Comparison of ENCODE assay signal across 20 mouse cellular contexts in the genomic region with DNA sequence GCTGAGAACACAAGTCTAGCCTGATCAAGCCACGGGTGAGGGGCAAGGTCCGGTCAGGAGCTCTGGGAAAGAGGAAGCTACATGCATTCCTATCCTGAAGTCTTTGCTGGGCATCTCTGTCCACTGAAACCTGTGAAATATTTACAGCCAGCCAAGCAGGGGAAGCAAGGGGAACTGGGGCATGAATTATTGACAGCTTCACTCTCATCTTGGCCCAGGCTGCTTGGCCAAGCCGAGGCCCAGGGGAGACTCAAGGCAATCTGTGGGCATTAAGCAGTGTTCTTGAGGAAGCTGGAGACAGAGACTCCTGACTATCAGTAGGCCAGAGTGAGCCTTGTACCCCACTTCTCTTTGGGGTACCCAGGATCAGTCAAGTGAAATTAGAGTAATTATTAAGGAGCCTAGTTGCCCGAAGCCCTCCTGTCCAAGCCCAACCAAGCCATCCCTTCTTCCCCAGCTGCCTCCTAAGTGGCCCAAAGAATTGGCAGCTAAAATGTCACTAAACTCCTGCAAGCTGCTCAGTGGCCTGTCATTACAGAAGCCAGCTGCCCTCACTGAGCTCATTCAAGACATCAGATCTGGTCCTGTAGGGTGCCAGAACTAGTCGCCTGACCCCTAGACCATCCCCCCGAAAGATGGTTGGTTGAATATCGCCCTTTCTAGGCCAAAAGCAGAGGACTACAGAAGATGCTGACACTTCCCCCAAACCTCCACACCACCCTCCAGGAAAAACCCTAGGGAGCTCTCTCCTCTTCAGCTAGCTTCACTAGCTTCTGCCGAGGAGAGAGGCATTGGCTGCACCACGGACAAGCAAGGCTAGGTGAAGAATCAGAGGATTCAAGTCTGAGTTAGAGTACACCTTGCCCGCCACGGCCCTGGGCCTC. TPM values are rescaled to one million over a fixed set of nuclear protein-coding genes. Genes with fewer than 3 reads are reported as not detected.
A peak's percentile ranks its signal among the peaks of the same experiment; 100 is the strongest.
DNase-seq lines count a peak whose midpoint lies in the region; ATAC-seq and TF ChIP-seq lines count a peak whose summit lies in the region.
"Had no signal": no experiment of that assay in that cellular context is flagged by ENCODE, and none has a peak within 500 bp of the region (broad histone marks: within the 10 kb centered on the region; RNA-seq: fewer than 3 reads in every experiment).

No protein-coding gene starts in this region.

- H3K36me3 ChIP-seq in kidney, embryonic 16.5 days (ENCODE audit: insufficient read depth, low read length), result no peaks in the 10 kb centered on the region
- H3K36me3 ChIP-seq: embryonic facial prominence, embryonic 15.5 days; G1E; hindbrain, embryonic 13.5 days; limb, embryonic 15.5 days had no signal

- H3K4me2 ChIP-seq in kidney, embryonic 16.5 days (replicated peaks; ENCODE audit: low read depth, low read length), result no peak overlapping the region
- H3K4me2 ChIP-seq: embryonic facial prominence, embryonic 15.5 days; hindbrain, embryonic 13.5 days; limb, embryonic 15.5 days had no signal

- H3K9me3 ChIP-seq in kidney, embryonic 16.5 days (ENCODE audit: low read length), result no peaks in the 10 kb centered on the region
- H3K9me3 ChIP-seq: embryonic facial prominence, embryonic 15.5 days; G1E; hindbrain, embryonic 13.5 days; limb, embryonic 15.5 days had no signal

- no peak overlapping the region for H3K27ac ChIP-seq in kidney, embryonic 16.5 days (ENCODE audit: low read length)
- H3K27ac ChIP-seq in layer of hippocampus, adult 2 months, result no peak overlapping the region
- H3K27ac ChIP-seq: embryonic facial prominence, embryonic 15.5 days; hindbrain, embryonic 13.5 days; limb, embryonic 15.5 days; macrophage had no signal

- H3K4me3 ChIP-seq in kidney, embryonic 16.5 days (ENCODE audit: low read length), result no peak overlapping the region
- H3K4me3 ChIP-seq in layer of hippocampus, adult 2 months, result no peak overlapping the region
- H3K4me3 ChIP-seq: embryonic facial prominence, embryonic 15.5 days; hindbrain, embryonic 13.5 days; limb, embryonic 15.5 days had no signal

- TF ChIP-seq CTCF in layer of hippocampus, adult 2 months (conservative IDR thresholded peaks at IDR 0.05), result no peak

- peak; percentile 68 for DNase-seq in left cerebral cortex, postnatal 4 days
- DNase-seq in left cerebral cortex, adult 18-20 months (ENCODE audit: low spot score in 2 of 2), result no peak
- DNase-seq in cerebellum, adult 9-11 months, result peak; percentile 73
- no peak for DNase-seq in gastrocnemius, postnatal 4 days (ENCODE audit: low spot score in 2 of 2)
- no peak for DNase-seq in frontal cortex, postnatal 36 days (ENCODE audit: low spot score in 2 of 2)
- DNase-seq in layer of hippocampus, adult 2 months (ENCODE audit: low spot score in 2 of 2), result no peak
- DNase-seq: adrenal gland, adult 8-10 months; lung, adult 2 months; midbrain, embryonic 14.5 days; right cerebral cortex, postnatal 14 days had no signal

- ATAC-seq in kidney, embryonic 16.5 days (ENCODE audit: low FRiP score, low TSS enrichment), result peak; percentile 79

- H3K9ac ChIP-seq in kidney, embryonic 16.5 days (replicated peaks; ENCODE audit: low read length), result no peak overlapping the region
- H3K9ac ChIP-seq: embryonic facial prominence, embryonic 15.5 days; hindbrain, embryonic 13.5 days; limb, embryonic 15.5 days had no signal

- intact Hi-C loops in left cerebral cortex, postnatal 4 days (cut with DNase I), result no loop called here

- H3K4me1 ChIP-seq in kidney, embryonic 16.5 days (ENCODE audit: insufficient read depth, low read length), result no peaks in the 10 kb centered on the region
- H3K4me1 ChIP-seq: embryonic facial prominence, embryonic 15.5 days; limb, embryonic 15.5 days had no signal

- H3K27me3 ChIP-seq in kidney, embryonic 16.5 days (ENCODE audit: insufficient read depth, low read length), result no peaks in the 10 kb centered on the region
- H3K27me3 ChIP-seq: hindbrain, embryonic 13.5 days had no signal

- WGBS in kidney, embryonic 16.5 days, result 84% methylated on average over 11 of the region's 11 CpGs

RNA-seq across cellular contexts. Expression of a gene that starts 28.8 kb away (rescaled TPM):
- total RNA-seq in left cerebral cortex, postnatal 4 days (2021), result under 1 TPM in 1 of 2 experiments, not detected in 1; 0.54 TPM
- not detected for total RNA-seq in left cerebral cortex, adult 18-20 months (2021)
- polyA plus RNA-seq in kidney, embryonic 16.5 days (2015; fragmentation: Nextera tagmentation; extraction: Ambion mirVana), result not detected in 2 replicates
- total RNA-seq in gastrocnemius, postnatal 4 days (2021), result 1 to 10 TPM; 1.0 to 1.8 TPM
- total RNA-seq in layer of hippocampus, adult 2 months (2021), result not detected
- total RNA-seq: adrenal gland, adult 8-10 months; granulocyte monocyte progenitor cell, adult 5-6 weeks had no signal
- polyA plus RNA-seq: embryonic facial prominence, embryonic 15.5 days; forebrain, embryonic 11.5 days; G1E; heart, embryonic 16.5 days; hindbrain, embryonic 13.5 days; large intestine, adult 2 months; lung, adult 2 months; macrophage; midbrain, embryonic 14.5 days had no signal

RNA-seq across cellular contexts. Expression of a gene that starts 53.1 kb away (rescaled TPM):
- 10 to 100 TPM; 21.6 to 21.8 TPM for total RNA-seq in left cerebral cortex, postnatal 4 days (2021)
- 100 to 1,000 TPM; 133 to 160 TPM for total RNA-seq in left cerebral cortex, adult 18-20 months (2021)
- 0.02 and 0.09 TPM in 2 replicates for polyA plus RNA-seq in kidney, embryonic 16.5 days (2015; fragmentation: Nextera tagmentation; extraction: Ambion mirVana)
- 1 to 10 TPM; 2.8 to 4.1 TPM for total RNA-seq in gastrocnemius, postnatal 4 days (2021)
- 10 to 100 TPM; 89.7 to 94.9 TPM for total RNA-seq in layer of hippocampus, adult 2 months (2021)
- total RNA-seq: granulocyte monocyte progenitor cell, adult 5-6 weeks had no signal
- polyA plus RNA-seq: G1E had no signal

Comparison
In these comparisons a context has a peak if more than half of its experiments do, and no peak if none do; other contexts are left out.
1. DNase-seq: peak in left cerebral cortex, postnatal 4 days (single experiment) and cerebellum, adult 9-11 months (single experiment); none in left cerebral cortex, adult 18-20 months (0 of 2), gastrocnemius, postnatal 4 days (0 of 2), frontal cortex, postnatal 36 days (0 of 2) and layer of hippocampus, adult 2 months (0 of 2).
2. RNA of a gene that starts 53.1 kb away (total RNA-seq): 133 to 160 TPM in left cerebral cortex, adult 18-20 months, 89.7 to 94.9 TPM in layer of hippocampus, adult 2 months and 21.6 to 21.8 TPM in left cerebral cortex, postnatal 4 days; 2.8 to 4.1 TPM in gastrocnemius, postnatal 4 days; every median in the first group is over 4 times any median in the second.